Mouse (Mus musculus) hindlimb bud, embryonic 11.5 days (tissue): ENCODE results near the gene Tmem72.

Experiments used
- DNase-seq: peaks from one replicate; pipeline ENCODE4 v3.0.0-alpha.2; 2012; ENCODE audit warnings: low read depth, low spot score; ENCODE audit errors: extremely low spot score

Gene Tmem72

GRCm38 (mm10) chr6:116716666-116717065 is at the start of gene Tmem72:
Gene Tmem72 (minus strand): TSS chr6:116716913.
- DNase-seq: no peak

GRCm38 (mm10) chr6:116764524-116764923 is 47.8 kb upstream of the Tmem72 start:
- no peak for DNase-seq

- no peak for DNase-seq
Observed at GRCm38 (mm10) chr6:116762333-116762732, 45.6 kb upstream of the Tmem72 start.

GRCm38 (mm10) chr6:116760181-116760580 is 43.5 kb upstream of the Tmem72 start:
- no peak for DNase-seq

- DNase-seq: no peak
Observed at GRCm38 (mm10) chr6:116756364-116756763, 39.7 kb upstream of the Tmem72 start.

- no peak for DNase-seq
Observed at GRCm38 (mm10) chr6:116738046-116738445, 21.3 kb upstream of the Tmem72 start.

- no peak for DNase-seq
Observed at GRCm38 (mm10) chr6:116735361-116735760, 18.6 kb upstream of the Tmem72 start.

- DNase-seq: no peak
Observed at GRCm38 (mm10) chr6:116733577-116733976, 16.9 kb upstream of the Tmem72 start.

- no peak for DNase-seq
Observed at GRCm38 (mm10) chr6:116724489-116725160, 7.9 kb upstream of the Tmem72 start.

GRCm38 (mm10) chr6:116718920-116719319 is 2.2 kb upstream of the Tmem72 start:
- no peak for DNase-seq

GRCm38 (mm10) chr6:116718361-116718760 is 1.6 kb upstream of the Tmem72 start:
- DNase-seq: no peak

- DNase-seq: no peak
Observed at GRCm38 (mm10) chr6:116717851-116718250, 1.1 kb upstream of the Tmem72 start.

- DNase-seq: no peak
Observed at GRCm38 (mm10) chr6:116715166-116715565, 1.5 kb downstream of the Tmem72 start.

GRCm38 (mm10) chr6:116714576-116714975 is 2.1 kb downstream of the Tmem72 start:
- DNase-seq: no peak

- no peak for DNase-seq
Observed at GRCm38 (mm10) chr6:116713966-116714365, 2.7 kb downstream of the Tmem72 start.

- no peak for DNase-seq
Observed at GRCm38 (mm10) chr6:116712503-116712902, 4.2 kb downstream of the Tmem72 start.

- DNase-seq: no peak
Observed at GRCm38 (mm10) chr6:116712062-116712461, 4.7 kb downstream of the Tmem72 start.

GRCm38 (mm10) chr6:116704320-116704719 is 12.4 kb downstream of the Tmem72 start:
- DNase-seq: no peak

GRCm38 (mm10) chr6:116700821-116701220 is 15.9 kb downstream of the Tmem72 start:
- no peak for DNase-seq

- no peak for DNase-seq
Observed at GRCm38 (mm10) chr6:116697896-116698425, 18.8 kb downstream of the Tmem72 start.

- no peak for DNase-seq
Observed at GRCm38 (mm10) chr6:116697413-116697812, 19.3 kb downstream of the Tmem72 start.

- no peak for DNase-seq
Observed at GRCm38 (mm10) chr6:116694346-116694745, 22.4 kb downstream of the Tmem72 start.

GRCm38 (mm10) chr6:116693639-116694038 is 23.1 kb downstream of the Tmem72 start:
- DNase-seq: no peak
